Mouse (Mus musculus): ENCODE results near the gene Rdm1. TPM values are rescaled to one million over a fixed set of nuclear protein-coding genes. Genes with fewer than 3 reads are reported as not detected.
"Not testable (repeated sequence)": the region's sequence is repeated elsewhere in the genome, so short reads cannot be mapped to it uniquely, and the experiment has no call there.

Rdm1 gene
- polyA plus RNA-seq, 1 experiment from 2014 or later: 47.8 TPM

GRCm38 (mm10) chr11:101599156-101599555, 27.8 kb upstream of the Rdm1 start, which contains the start of gene Gm11634:
Gene Gm11634, minus strand, starts transcription at chr11:101599256.
- H3K27ac ChIP-seq: no peak within 1 kb of the TSS
- H3K36me3 ChIP-seq: no peaks in the 10 kb centered on the region
- H3K27me3 ChIP-seq: no peaks in the 10 kb centered on the region
- ATAC-seq (ENCODE audit: insufficient number of reproducible peaks, low FRiP score, low TSS enrichment, low read depth): no peak
- H3K9me3 ChIP-seq: no peaks in the 10 kb centered on the region
- 73% methylated on average over 6 of the region's 6 CpGs for WGBS
- no peak within 1 kb of the TSS for H3K9ac ChIP-seq
- H3K4me2 ChIP-seq: no peak within 1 kb of the TSS
- no peaks in the 10 kb centered on the region for H3K4me1 ChIP-seq
- H3K4me3 ChIP-seq: no peak within 1 kb of the TSS

- Histone ChIP-seq H3K4me3 (no peak overlapping the region), H3K9me3 (no peaks in the 10 kb centered on the region), H3K9ac (no peak overlapping the region), H3K4me2 (no peak overlapping the region), H3K36me3 (no peaks in the 10 kb centered on the region), H3K27me3 (no peaks in the 10 kb centered on the region), H3K27ac (no peak overlapping the region), H3K4me1 (peaks cover 5% of the 10 kb centered on the region; the same call in 1 of the 2 replicates)
- ATAC-seq (ENCODE audit: insufficient number of reproducible peaks, low FRiP score, low TSS enrichment, low read depth): no peak
- WGBS: 9% methylated on average over 3 of the region's 3 CpGs
Measured at GRCm38 (mm10) chr11:101602491-101602890, 24.5 kb upstream of the Rdm1 start.

- H3K9me3 ChIP-seq: no peaks in the 10 kb centered on the region
- no peaks in the 10 kb centered on the region for H3K36me3 ChIP-seq
- no peak overlapping the region for H3K9ac ChIP-seq
- ATAC-seq (ENCODE audit: insufficient number of reproducible peaks, low FRiP score, low TSS enrichment, low read depth): no peak
- no peak overlapping the region for H3K4me3 ChIP-seq
- H3K4me1 ChIP-seq: peaks cover 5% of the 10 kb centered on the region; the same call in 1 of the 2 replicates
- no peak overlapping the region for H3K27ac ChIP-seq
- 0 out of 2 replicates have a peak overlapping the region, but pooled peaks have one; percentile 24 for H3K4me2 ChIP-seq
- 3% methylated on average over 3 of the region's 3 CpGs for WGBS
- no peaks in the 10 kb centered on the region for H3K27me3 ChIP-seq
Measured at GRCm38 (mm10) chr11:101604116-101604515, 22.9 kb upstream of the Rdm1 start.

- not testable (repeated sequence) for ATAC-seq (ENCODE audit: insufficient number of reproducible peaks, low FRiP score, low TSS enrichment, low read depth)
Measured at GRCm38 (mm10) chr11:101604531-101605453, 22.2 kb upstream of the Rdm1 start.

GRCm38 (mm10) chr11:101607134-101607533, 19.9 kb upstream of the Rdm1 start:
- ATAC-seq (ENCODE audit: insufficient number of reproducible peaks, low FRiP score, low TSS enrichment, low read depth); H3K27me3 ChIP-seq; H3K27ac ChIP-seq; H3K36me3 ChIP-seq; H3K9ac ChIP-seq; H3K9me3 ChIP-seq; H3K4me3 ChIP-seq; H3K4me2 ChIP-seq; H3K4me1 ChIP-seq: not testable (repeated sequence)
- 84% methylated on average over 4 of the region's 4 CpGs for WGBS

More at GRCm38 (mm10) chr11:101604531-101605453, 22.2 kb upstream of the Rdm1 start:
- not testable (repeated sequence) for H3K9me3 ChIP-seq, H3K36me3 ChIP-seq, H3K27me3 ChIP-seq, H3K27ac ChIP-seq, H3K9ac ChIP-seq, H3K4me1 ChIP-seq
- Histone ChIP-seq H3K4me3 (peak overlapping the region; percentile 14), H3K4me2 (peak overlapping the region; percentile 24)
- WGBS: 1% methylated on average over 30 of the region's 30 CpGs

GRCm38 (mm10) chr11:101610445-101610844, 16.6 kb upstream of the Rdm1 start:
- H3K9ac ChIP-seq: no peak overlapping the region
- no peaks in the 10 kb centered on the region for H3K9me3 ChIP-seq
- no peaks in the 10 kb centered on the region for H3K27me3 ChIP-seq
- no peak overlapping the region for H3K4me2 ChIP-seq
- no peaks in the 10 kb centered on the region for H3K4me1 ChIP-seq
- no peak overlapping the region for H3K4me3 ChIP-seq
- no peaks in the 10 kb centered on the region for H3K36me3 ChIP-seq
- 34% methylated on average over 10 of the region's 11 CpGs for WGBS
- no peak overlapping the region for H3K27ac ChIP-seq
- no peak for ATAC-seq (ENCODE audit: insufficient number of reproducible peaks, low FRiP score, low TSS enrichment, low read depth)

GRCm38 (mm10) chr11:101613596-101613995, 13.4 kb upstream of the Rdm1 start:
- 76% methylated on average over 6 of the region's 6 CpGs for WGBS
- no peak overlapping the region for H3K4me3 ChIP-seq
- no peak overlapping the region for H3K27ac ChIP-seq
- no peak for ATAC-seq (ENCODE audit: insufficient number of reproducible peaks, low FRiP score, low TSS enrichment, low read depth)
- H3K4me1 ChIP-seq: peaks cover 14% of the 10 kb centered on the region
- no peak overlapping the region for H3K4me2 ChIP-seq
- H3K9ac ChIP-seq: no peak overlapping the region
- no peaks in the 10 kb centered on the region for H3K36me3 ChIP-seq
- H3K9me3 ChIP-seq: no peaks in the 10 kb centered on the region
- H3K27me3 ChIP-seq: no peaks in the 10 kb centered on the region

GRCm38 (mm10) chr11:101614116-101614515, 12.9 kb upstream of the Rdm1 start:
- Histone ChIP-seq H3K9ac (no peak overlapping the region), H3K4me1 (peaks cover 14% of the 10 kb centered on the region), H3K36me3 (no peaks in the 10 kb centered on the region), H3K27me3 (no peaks in the 10 kb centered on the region), H3K27ac (no peak overlapping the region), H3K4me2 (no peak overlapping the region), H3K4me3 (no peak overlapping the region), H3K9me3 (no peaks in the 10 kb centered on the region)
- no peak for ATAC-seq (ENCODE audit: insufficient number of reproducible peaks, low FRiP score, low TSS enrichment, low read depth)
- WGBS: 75% methylated on average over 4 of the region's 4 CpGs

GRCm38 (mm10) chr11:101615380-101615779, 11.6 kb upstream of the Rdm1 start:
- H3K27ac ChIP-seq: no peak overlapping the region
- no peak overlapping the region for H3K4me3 ChIP-seq
- H3K4me2 ChIP-seq: no peak overlapping the region
- ATAC-seq (ENCODE audit: insufficient number of reproducible peaks, low FRiP score, low TSS enrichment, low read depth): no peak
- no peak overlapping the region for H3K9ac ChIP-seq
- peaks cover 14% of the 10 kb centered on the region for H3K4me1 ChIP-seq
- H3K36me3 ChIP-seq: no peaks in the 10 kb centered on the region
- H3K9me3 ChIP-seq: no peaks in the 10 kb centered on the region
- WGBS: 76% methylated on average over 6 of the region's 6 CpGs
- H3K27me3 ChIP-seq: no peaks in the 10 kb centered on the region

GRCm38 (mm10) chr11:101616104-101616503, 10.9 kb upstream of the Rdm1 start:
- no peak for ATAC-seq (ENCODE audit: insufficient number of reproducible peaks, low FRiP score, low TSS enrichment, low read depth)
- WGBS: 86% methylated on average over 8 of the region's 8 CpGs
- no peak overlapping the region for H3K9ac ChIP-seq

GRCm38 (mm10) chr11:101616948-101617767, 9.8 kb upstream of the Rdm1 start:
- no peak overlapping the region for H3K4me2 ChIP-seq
- H3K9ac ChIP-seq: no peak overlapping the region
- H3K9me3 ChIP-seq: no peaks in the 10 kb centered on the region
- H3K27me3 ChIP-seq: no peaks in the 10 kb centered on the region
- no peak overlapping the region for H3K4me3 ChIP-seq
- peaks cover 14% of the 10 kb centered on the region for H3K4me1 ChIP-seq
- no peak for ATAC-seq (ENCODE audit: insufficient number of reproducible peaks, low FRiP score, low TSS enrichment, low read depth)
- 18% methylated on average over 18 of the region's 18 CpGs for WGBS
- H3K27ac ChIP-seq: no peak overlapping the region
- no peaks in the 10 kb centered on the region for H3K36me3 ChIP-seq

More at GRCm38 (mm10) chr11:101616104-101616503, 10.9 kb upstream of the Rdm1 start:
- no peak overlapping the region for H3K27ac ChIP-seq
- H3K27me3 ChIP-seq: no peaks in the 10 kb centered on the region
- no peak overlapping the region for H3K4me2 ChIP-seq
- H3K4me1 ChIP-seq: peaks cover 14% of the 10 kb centered on the region
- no peaks in the 10 kb centered on the region for H3K9me3 ChIP-seq
- H3K4me3 ChIP-seq: no peak overlapping the region
- no peaks in the 10 kb centered on the region for H3K36me3 ChIP-seq

- no peak for ATAC-seq (ENCODE audit: insufficient number of reproducible peaks, low FRiP score, low TSS enrichment, low read depth)
- Histone ChIP-seq H3K4me1 (peaks cover 14% of the 10 kb centered on the region), H3K36me3 (no peaks in the 10 kb centered on the region), H3K9ac (no peak overlapping the region), H3K27me3 (no peaks in the 10 kb centered on the region), H3K4me3 (no peak overlapping the region), H3K4me2 (no peak overlapping the region), H3K9me3 (no peaks in the 10 kb centered on the region), H3K27ac (no peak overlapping the region)
- WGBS: 10% methylated on average over 8 of the region's 8 CpGs
Measured at GRCm38 (mm10) chr11:101617849-101618248, 9.1 kb upstream of the Rdm1 start.

Measured in limb, embryonic 15.5 days (tissue).